Mouse (Mus musculus) intestine, postnatal 0 days (tissue): ENCODE results near the gene Fank1. TPM values are rescaled to one million over a fixed set of nuclear protein-coding genes. Genes with fewer than 3 reads are reported as not detected.

Experiments used
- ATAC-seq: fragments of 200-750 bp; cut with Nextera tagmentation; 2 replicates; pipeline ENCODE4 v1.8.0; 2017; ENCODE audit warnings: mild to moderate bottlenecking, moderate TSS enrichment, moderate library complexity
- H3K27ac ChIP-seq: fragments of 300-500 bp; sonication (generic); 2 replicates; pipeline ENCODE4 v1.5.1; 2014; ENCODE audit warnings: mild to moderate bottlenecking, low read depth, low read length, moderate library complexity
- H3K27me3 ChIP-seq: fragments of 300-500 bp; sonication (generic); replicated peaks from 2 replicates; pipeline ENCODE4 v1.6.1; 2014; ENCODE audit warnings: low read length, mixed read lengths; ENCODE audit not compliant: control insufficient read depth, insufficient read depth
- H3K36me3 ChIP-seq: fragments of 300-500 bp; sonication (generic); 2 replicates; pipeline ENCODE4 v1.6.1; 2014; ENCODE audit warnings: mild to moderate bottlenecking, moderate library complexity; ENCODE audit not compliant: control insufficient read depth, insufficient read depth
- H3K4me1 ChIP-seq: fragments of 300-500 bp; sonication (generic); replicated peaks from 2 replicates; pipeline ENCODE4 v1.6.1; 2014; ENCODE audit warnings: antibody characterized with exemption, low read length, mixed read lengths; ENCODE audit not compliant: control insufficient read depth, insufficient read depth
- H3K4me2 ChIP-seq: fragments of 300-500 bp; sonication (generic); replicated peaks from 2 replicates; pipeline ENCODE4 v1.6.1; 2014; ENCODE audit warnings: low read depth, mild to moderate bottlenecking, moderate library complexity
- H3K4me3 ChIP-seq: fragments of 300-500 bp; sonication (generic); 2 replicates; pipeline ENCODE4 v1.5.1; 2014; ENCODE audit warnings: low read depth, low read length
- H3K9ac ChIP-seq: fragments of 300-500 bp; sonication (generic); 2 replicates; pipeline ENCODE4 v1.6.1; 2014; ENCODE audit warnings: mild to moderate bottlenecking, low read depth, low read length
- H3K9me3 ChIP-seq: fragments of 300-500 bp; sonication (generic); 2 replicates; pipeline ENCODE4 v1.6.1; 2016; ENCODE audit warnings: mixed run types; ENCODE audit not compliant: control insufficient read depth
- CTCF ChIP-seq: sonication (generic); IDR thresholded peaks from 2 replicates; pipeline ENCODE4 v1.5.1; 2016; ENCODE audit warnings: low read depth, mild to moderate bottlenecking, control low read depth, antibody characterized with exemption, moderate library complexity
- WGBS: fragments of 180-500 bp; shearing (Covaris S2); extraction: QIAGEN DNeasy Blood & Tissue Kit; methylation state at CpG from one replicate; pipeline ENCODE4 v1.1.7; 2014; 5-methylcytosine and 5-hydroxymethylcytosine counted together
- polyA plus RNA-seq: library from polyadenylated mRNA; unstranded; fragments of >200 nt; fragmentation: Nextera tagmentation; extraction: Ambion mirVana; gene quantifications from 2 replicates; pipeline ENCODE4 v1.2.1, GENCODE M21; 2015

Fank1 gene
- polyA plus RNA-seq, 1 experiment from 2014 or later, result 0.42 TPM

- no peak overlapping the region for H3K27ac ChIP-seq
- no peak overlapping the region for H3K4me2 ChIP-seq
- no peak overlapping the region for H3K4me3 ChIP-seq
- no peak for ATAC-seq
- no peaks in the 10 kb centered on the region for H3K27me3 ChIP-seq
- no peaks in the 10 kb centered on the region for H3K36me3 ChIP-seq
- no peak for TF ChIP-seq CTCF
- WGBS, result 76% methylated on average over 9 of the region's 9 CpGs
- H3K4me1 ChIP-seq, result no peaks in the 10 kb centered on the region
- no peaks in the 10 kb centered on the region for H3K9me3 ChIP-seq
- no peak overlapping the region for H3K9ac ChIP-seq
These were observed 139.6 kb downstream of the Fank1 start for GRCm38 (mm10) chr7:133916230-133916629.

GRCm38 (mm10) chr7:133919306-133919705 is 142.6 kb downstream of the Fank1 start:
- no peak overlapping the region for H3K4me3 ChIP-seq
- no peaks in the 10 kb centered on the region for H3K4me1 ChIP-seq
- no peak for TF ChIP-seq CTCF
- no peak overlapping the region for H3K9ac ChIP-seq
- no peaks in the 10 kb centered on the region for H3K27me3 ChIP-seq
- H3K9me3 ChIP-seq, result no peaks in the 10 kb centered on the region
- no peak overlapping the region for H3K27ac ChIP-seq
- WGBS, result 70% methylated on average over 5 of the region's 5 CpGs
- no peaks in the 10 kb centered on the region for H3K36me3 ChIP-seq
- H3K4me2 ChIP-seq, result no peak overlapping the region
- ATAC-seq, result no peak

- Histone ChIP-seq H3K4me1 (no peaks in the 10 kb centered on the region), H3K27me3 (no peaks in the 10 kb centered on the region), H3K27ac (no peak overlapping the region), H3K36me3 (no peaks in the 10 kb centered on the region), H3K4me2 (no peak overlapping the region), H3K4me3 (no peak overlapping the region), H3K9me3 (no peaks in the 10 kb centered on the region), H3K9ac (no peak overlapping the region)
- no peak for TF ChIP-seq CTCF
- ATAC-seq, result no peak
- 75% methylated on average over 5 of the region's 5 CpGs for WGBS
These were observed 143.3 kb downstream of the Fank1 start for GRCm38 (mm10) chr7:133919918-133920317.

GRCm38 (mm10) chr7:133920724-133921123 is 144.1 kb downstream of the Fank1 start:
- 58% methylated on average over 7 of the region's 7 CpGs for WGBS
- Histone ChIP-seq H3K27ac (no peak overlapping the region), H3K36me3 (no peaks in the 10 kb centered on the region), H3K4me1 (no peaks in the 10 kb centered on the region), H3K9ac (no peak overlapping the region), H3K4me3 (no peak overlapping the region), H3K27me3 (no peaks in the 10 kb centered on the region), H3K4me2 (no peak overlapping the region), H3K9me3 (no peaks in the 10 kb centered on the region)
- TF ChIP-seq CTCF, result no peak
- no peak for ATAC-seq

- 94% methylated on average over 4 of the region's 4 CpGs for WGBS
- Histone ChIP-seq H3K4me2 (no peak overlapping the region), H3K27ac (no peak overlapping the region), H3K36me3 (no peaks in the 10 kb centered on the region), H3K9me3 (no peaks in the 10 kb centered on the region), H3K27me3 (no peaks in the 10 kb centered on the region), H3K4me3 (no peak overlapping the region), H3K4me1 (no peaks in the 10 kb centered on the region), H3K9ac (no peak overlapping the region)
- ATAC-seq, result no peak
- no peak for TF ChIP-seq CTCF
These were observed 144.6 kb downstream of the Fank1 start for GRCm38 (mm10) chr7:133921291-133921690.

- WGBS, result 22% methylated on average over 6 of the region's 6 CpGs
- Histone ChIP-seq H3K36me3 (no peaks in the 10 kb centered on the region), H3K27ac (no peak overlapping the region), H3K9ac (no peak overlapping the region), H3K9me3 (no peaks in the 10 kb centered on the region), H3K27me3 (no peaks in the 10 kb centered on the region), H3K4me1 (no peaks in the 10 kb centered on the region), H3K4me2 (no peak overlapping the region), H3K4me3 (no peak overlapping the region)
- no peak for ATAC-seq
- no peak for TF ChIP-seq CTCF
These were observed 147.3 kb downstream of the Fank1 start for GRCm38 (mm10) chr7:133923994-133924393.

GRCm38 (mm10) chr7:133925771-133926170 is 149.1 kb downstream of the Fank1 start:
- Histone ChIP-seq H3K4me3 (no peak overlapping the region), H3K27ac (no peak overlapping the region), H3K27me3 (no peaks in the 10 kb centered on the region), H3K4me2 (no peak overlapping the region), H3K36me3 (no peaks in the 10 kb centered on the region), H3K9me3 (no peaks in the 10 kb centered on the region), H3K9ac (no peak overlapping the region), H3K4me1 (no peaks in the 10 kb centered on the region)
- no peak for TF ChIP-seq CTCF
- 51% methylated on average over 2 of the region's 2 CpGs for WGBS
- no peak for ATAC-seq
